Mouse (Mus musculus) myocyte (in vitro differentiated cells): ENCODE measurements at regions not wholly inside any gene's neighbourhood (a gene's known extent, or its start where the extent isn't known, plus 50 kb on each side); places are given as distances from the start of the nearest gene placed in this dataset.

Experiments
- H3K27me3 ChIP-seq: one replicate; pipeline ENCODE4 v1.6.1; 2011; ENCODE audit not compliant: control insufficient read depth, insufficient read depth, insufficient read length
- H3K36me3 ChIP-seq: one replicate; pipeline ENCODE4 v1.6.1; 2011; ENCODE audit not compliant: control insufficient read depth, insufficient read depth
- H3K4me2 ChIP-seq: one replicate; pipeline ENCODE4 v1.6.1; 2011; ENCODE audit warnings: low read depth, control low read depth
- H3K4me3 ChIP-seq: one replicate; pipeline ENCODE4 v1.5.1; 2011; ENCODE audit warnings: mild to moderate bottlenecking, control low read depth, moderate library complexity
- H3K79me2 ChIP-seq: one replicate; pipeline ENCODE4 v1.6.1; 2011; ENCODE audit not compliant: control insufficient read depth, insufficient read depth
- H3ac ChIP-seq: one replicate; pipeline ENCODE4 v1.6.1; 2011; ENCODE audit not compliant: control insufficient read depth, insufficient read length
- CEBPB ChIP-seq: IDR thresholded peaks from 2 replicates; pipeline ENCODE4 v1.6.1; 2011; ENCODE audit warnings: mild to moderate bottlenecking, moderate library complexity; ENCODE audit not compliant: poor library complexity, insufficient read depth, severe bottlenecking
- E2F4 ChIP-seq: IDR thresholded peaks from one replicate; pipeline ENCODE4 v1.6.1; 2011; ENCODE audit warnings: mild to moderate bottlenecking, control low read depth, moderate library complexity; ENCODE audit not compliant: insufficient read depth
- MAX ChIP-seq: IDR thresholded peaks from one replicate; pipeline ENCODE4 v1.6.1; 2011; ENCODE audit warnings: low read depth, mild to moderate bottlenecking, control low read depth
- MYOD1 ChIP-seq, 3 experiments: IDR thresholded peaks; one replicate each; pipeline ENCODE4 v1.6.1; 2011; ENCODE audit warnings: control low read depth in 2 of 3, low read depth in 2 of 3, mild to moderate bottlenecking in 2 of 3, moderate library complexity in 1 of 3; ENCODE audit not compliant: insufficient read length in 2 of 3, control insufficient read depth in 1 of 3
- MYOG ChIP-seq, 3 experiments: IDR thresholded peaks; one replicate each; pipeline ENCODE4 v1.6.1; 2011; ENCODE audit warnings: control low read depth in 2 of 3, low read depth in 2 of 3, mild to moderate bottlenecking in 2 of 3; ENCODE audit not compliant: insufficient read length in 2 of 3, control insufficient read depth in 1 of 3, insufficient read depth in 1 of 3
- POLR2A ChIP-seq: IDR thresholded peaks from one replicate; pipeline ENCODE4 v1.6.1; 2011; ENCODE audit warnings: low read depth, mild to moderate bottlenecking, control low read depth, moderate library complexity; ENCODE audit not compliant: insufficient read length
- POLR2AphosphoS2 ChIP-seq: IDR thresholded peaks from one replicate; pipeline ENCODE4 v1.6.1; 2011; ENCODE audit warnings: low read depth, control low read depth; ENCODE audit not compliant: insufficient read length
- REST ChIP-seq: IDR thresholded peaks from one replicate; pipeline ENCODE4 v1.6.1; 2011; ENCODE audit warnings: mild to moderate bottlenecking, control low read depth, moderate library complexity; ENCODE audit not compliant: insufficient read depth, insufficient read length
- SRF ChIP-seq: IDR thresholded peaks from one replicate; pipeline ENCODE4 v1.6.1; 2011; ENCODE audit warnings: low read depth; ENCODE audit not compliant: control insufficient read depth, insufficient read length
- TCF12 ChIP-seq: IDR thresholded peaks from one replicate; pipeline ENCODE4 v1.6.1; 2011; ENCODE audit warnings: mild to moderate bottlenecking, control low read depth; ENCODE audit not compliant: poor library complexity, insufficient read depth, severe bottlenecking
- TCF3 ChIP-seq: IDR thresholded peaks from one replicate; pipeline ENCODE4 v1.6.1; 2011; ENCODE audit warnings: low read depth, control low read depth; ENCODE audit not compliant: insufficient read length
- USF1 ChIP-seq: IDR thresholded peaks from one replicate; pipeline ENCODE4 v1.6.1; 2011; ENCODE audit warnings: low read depth, mild to moderate bottlenecking, control low read depth, moderate library complexity

GRCm38 (mm10) chr13:69236386-69236785 is 237.0 kb upstream of the Adcy2 start:
- Histone ChIP-seq H3K4me2 (no peak overlapping the region), H3K4me3 (no peak overlapping the region), H3K27me3 (no peaks in the 10 kb centered on the region), H3K36me3 (no peaks in the 10 kb centered on the region), H3K79me2 (no peaks in the 10 kb centered on the region), H3ac (no peak overlapping the region)
- TF ChIP-seq MYOD1 (IDR thresholded peaks at IDR 0.05; ENCODE audit: control insufficient read depth in 1 of 3, insufficient read length in 2 of 3, low read depth in 2 of 3) (no peak), CEBPB (peak; percentile 12; the same call in 1 of the 2 replicates)

DNA sequence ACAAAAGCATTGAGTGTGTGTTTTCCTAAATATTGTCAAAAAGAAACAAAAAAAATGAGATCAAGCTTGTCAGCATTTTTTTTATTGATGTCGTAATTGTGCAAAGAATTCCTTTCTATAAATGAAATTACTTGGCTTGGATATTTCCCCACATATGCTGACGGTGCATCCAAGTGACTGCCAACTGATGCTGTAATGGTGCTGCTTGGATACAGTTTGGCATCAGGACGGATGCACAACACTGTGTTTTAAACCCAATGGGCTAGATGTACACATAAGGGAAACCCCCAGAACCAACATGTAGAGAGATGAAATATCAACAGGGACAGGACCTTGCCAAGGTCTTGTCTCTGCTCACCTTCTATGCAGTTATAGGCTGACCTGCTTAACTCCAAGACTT is 238.6 kb upstream of the Adcy2 start:
- Histone ChIP-seq H3ac (no peak overlapping the region), H3K79me2 (no peaks in the 10 kb centered on the region), H3K4me2 (no peak overlapping the region), H3K4me3 (no peak overlapping the region), H3K27me3 (no peaks in the 10 kb centered on the region), H3K36me3 (no peaks in the 10 kb centered on the region)
- TF ChIP-seq MYOD1 (IDR thresholded peaks at IDR 0.05; ENCODE audit: control insufficient read depth in 1 of 3, insufficient read length in 2 of 3, low read depth in 2 of 3) (no peak), REST (no peak)

- Histone ChIP-seq H3K79me2 (no peaks in the 10 kb centered on the region), H3K4me2 (no peak overlapping the region), H3K36me3 (no peaks in the 10 kb centered on the region), H3K4me3 (no peak overlapping the region), H3K27me3 (no peaks in the 10 kb centered on the region), H3ac (no peak overlapping the region)
- no peak for TF ChIP-seq MYOD1 (IDR thresholded peaks at IDR 0.05; ENCODE audit: control insufficient read depth in 1 of 3, insufficient read length in 2 of 3, low read depth in 2 of 3)
- TF ChIP-seq REST: no peak
- no peak for TF ChIP-seq E2F4
- no peak for TF ChIP-seq MAX
- no peak for TF ChIP-seq POLR2A
- no peak for TF ChIP-seq TCF3
- no peak for TF ChIP-seq POLR2AphosphoS2
- TF ChIP-seq CEBPB: no peak
- TF ChIP-seq MYOG (IDR thresholded peaks at IDR 0.05; ENCODE audit: control insufficient read depth in 1 of 3, insufficient read depth in 1 of 3, insufficient read length in 2 of 3, low read depth in 2 of 3): no peak
- no peak for TF ChIP-seq SRF
Measured at GRCm38 (mm10) chr13:69239261-69239915, 240.0 kb upstream of the Adcy2 start.

DNA sequence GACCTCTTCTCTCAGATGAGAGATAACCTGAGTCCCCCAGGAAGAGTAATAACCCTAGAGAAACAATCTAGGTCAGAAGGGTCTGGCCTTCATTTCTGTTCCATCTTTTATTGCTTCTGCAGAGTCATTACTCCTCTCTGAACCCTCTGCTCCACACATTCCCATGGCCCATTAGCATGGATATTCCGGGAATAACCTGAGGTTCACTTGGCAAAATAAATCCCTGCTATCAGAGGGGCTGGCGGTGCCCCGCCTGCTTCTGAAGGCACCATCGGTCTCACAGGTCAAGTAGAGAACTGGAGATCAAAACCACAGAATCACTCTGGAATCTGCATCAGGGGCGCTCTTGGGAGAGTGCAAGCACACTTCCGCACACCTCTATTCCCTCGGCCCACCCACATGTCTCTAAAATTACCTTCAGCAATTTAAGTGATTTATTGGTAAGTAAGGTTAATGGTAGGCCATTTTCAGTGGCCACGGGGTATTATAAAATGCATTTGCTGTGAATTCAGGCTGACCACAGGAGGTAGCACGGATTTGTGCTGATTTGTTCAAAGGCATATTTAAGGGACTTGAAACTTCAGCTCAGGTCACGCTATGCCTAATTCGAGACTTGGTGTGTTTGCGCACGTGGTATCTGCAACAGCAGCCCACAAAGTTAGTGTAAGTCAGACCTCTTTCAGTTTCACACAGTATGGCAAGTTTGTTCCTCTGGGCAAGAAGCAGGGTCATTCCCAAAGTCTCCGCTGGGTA is 243.4 kb upstream of the Adcy2 start:
- H3K36me3 ChIP-seq: no peaks in the 10 kb centered on the region
- no peaks in the 10 kb centered on the region for H3K27me3 ChIP-seq
- TF ChIP-seq USF1 (no peak), MAX (no peak), TCF12 (no peak), CEBPB (no peak), POLR2AphosphoS2 (no peak), TCF3 (no peak), SRF (no peak), REST (no peak), POLR2A (no peak), E2F4 (no peak), MYOD1 (IDR thresholded peaks at IDR 0.05; ENCODE audit: control insufficient read depth in 1 of 3, insufficient read length in 2 of 3, low read depth in 2 of 3) (no peak), MYOG (IDR thresholded peaks at IDR 0.05; ENCODE audit: control insufficient read depth in 1 of 3, insufficient read depth in 1 of 3, insufficient read length in 2 of 3, low read depth in 2 of 3) (no peak)
- H3K4me2 ChIP-seq: no peak overlapping the region
- no peak overlapping the region for H3K4me3 ChIP-seq
- H3ac ChIP-seq: no peak overlapping the region
- H3K79me2 ChIP-seq: no peaks in the 10 kb centered on the region

DNA sequence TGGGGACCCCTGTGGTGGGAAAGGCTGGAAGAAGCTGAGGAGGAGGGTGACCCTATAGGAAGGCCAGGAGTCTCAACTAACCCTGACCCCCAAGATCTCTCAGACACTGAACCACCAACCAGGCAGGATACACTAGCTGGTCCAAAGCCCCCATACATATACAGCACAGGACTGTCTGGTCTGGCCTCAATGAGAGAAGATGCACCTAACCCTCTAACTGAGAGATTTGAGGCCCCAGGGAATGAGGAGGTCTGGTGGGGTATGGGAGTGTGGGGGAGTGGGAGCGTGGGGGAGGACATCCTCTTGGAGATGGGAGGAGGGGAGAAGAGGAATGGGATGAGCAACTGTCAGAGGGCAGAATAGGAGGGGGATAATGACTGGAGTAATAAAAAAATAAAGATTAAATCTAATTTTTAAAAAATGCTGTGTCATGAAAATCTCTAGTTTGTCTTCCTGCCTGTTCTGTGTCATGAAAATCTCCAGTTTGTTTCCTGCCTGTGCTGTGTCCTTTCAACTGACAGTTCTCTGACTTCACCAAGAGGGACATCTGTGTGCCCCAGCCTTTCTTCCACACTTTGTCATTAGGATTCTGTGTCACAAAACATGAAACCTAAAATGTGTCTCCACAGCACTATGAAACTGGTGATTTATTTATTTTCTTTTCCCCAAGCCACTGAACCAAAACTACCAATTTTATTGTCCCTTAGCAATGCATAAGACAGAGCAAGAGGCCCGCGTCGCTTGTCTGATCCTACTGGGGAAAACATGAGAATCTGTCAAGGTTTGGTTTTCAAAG is 251.2 kb upstream of the Adcy2 start:
- Histone ChIP-seq H3K36me3 (no peaks in the 10 kb centered on the region), H3ac (no peak overlapping the region), H3K4me2 (no peak overlapping the region), H3K79me2 (no peaks in the 10 kb centered on the region), H3K27me3 (no peaks in the 10 kb centered on the region), H3K4me3 (no peak overlapping the region)
- TF ChIP-seq MYOD1 (IDR thresholded peaks at IDR 0.05; ENCODE audit: control insufficient read depth in 1 of 3, insufficient read length in 2 of 3, low read depth in 2 of 3) (no peak), E2F4 (no peak), POLR2AphosphoS2 (no peak), TCF3 (no peak), MYOG (IDR thresholded peaks at IDR 0.05; ENCODE audit: control insufficient read depth in 1 of 3, insufficient read depth in 1 of 3, insufficient read length in 2 of 3, low read depth in 2 of 3) (no peak), CEBPB (no peak), REST (no peak), TCF12 (no peak), MAX (no peak), SRF (no peak), USF1 (no peak), POLR2A (no peak)
